Mouse (Mus musculus): ENCODE results near the gene Muc3a.

- no peak for TF ChIP-seq TAL1 (conservative IDR thresholded peaks at IDR 0.05; ENCODE audit: low read depth, low read length)
- no peak for TF ChIP-seq GATA1 (IDR thresholded peaks at IDR 0.05; ENCODE audit: borderline replicate concordance, low read length)
Observed at GRCm38 (mm10) chr5:137159461-137159860, 52.7 kb downstream of the Muc3a start.

All from G1E (cell line).